Mouse (Mus musculus) layer of hippocampus, adult 11-12 months (tissue): ENCODE measurements around the gene C130079G13Rik.
"Not testable (repeated sequence)": the region's sequence is repeated elsewhere in the genome, so short reads cannot be mapped to it uniquely, and the experiment has no call there.

Experiments
- DNase-seq: peaks from one replicate; pipeline ENCODE4 v3.0.0; 2022; ENCODE audit warnings: low spot score

The C130079G13Rik gene

DNA sequence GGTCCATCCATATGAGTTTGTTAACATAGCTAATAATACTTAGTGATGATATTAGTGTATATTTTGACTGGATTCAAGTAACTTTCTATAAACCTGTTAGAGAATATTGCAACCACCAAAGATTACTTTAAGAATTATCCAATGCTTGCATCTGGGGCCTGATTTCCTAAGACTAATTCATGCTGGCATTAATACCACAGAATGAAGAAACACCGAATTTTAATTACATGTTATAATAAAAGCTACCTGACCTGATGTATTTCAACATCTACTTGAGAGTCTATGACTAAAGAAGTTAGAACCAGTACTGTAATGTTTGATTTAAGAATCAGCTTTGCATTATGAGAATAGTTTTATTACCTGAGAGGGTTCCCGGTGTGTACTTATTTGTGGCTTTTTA, at the start of gene C130079G13Rik:
Gene C130079G13Rik (plus strand): TSS at position 301 of the 400 bp plus-strand sequence.
- no peak for DNase-seq

DNA sequence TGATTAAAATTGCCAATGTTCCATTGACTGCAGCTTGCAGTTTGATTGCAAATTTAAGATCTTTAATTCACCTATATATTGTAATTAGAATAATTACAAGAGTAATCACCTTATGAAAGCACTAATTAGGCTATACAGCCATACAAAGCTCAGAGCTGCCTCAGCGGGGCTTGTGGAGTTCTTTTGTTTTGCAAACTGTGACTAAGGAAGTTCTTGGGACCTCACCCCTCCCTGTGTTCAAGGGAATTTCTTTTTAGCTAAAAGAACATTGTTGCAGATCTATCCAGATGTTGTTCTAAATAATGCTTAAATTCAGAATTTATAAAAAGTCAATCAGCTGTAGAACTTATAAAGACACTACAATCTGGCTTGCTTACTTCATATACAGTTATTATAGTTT, 47.4 kb upstream of the C130079G13Rik start:
- not testable (repeated sequence) for DNase-seq

DNA sequence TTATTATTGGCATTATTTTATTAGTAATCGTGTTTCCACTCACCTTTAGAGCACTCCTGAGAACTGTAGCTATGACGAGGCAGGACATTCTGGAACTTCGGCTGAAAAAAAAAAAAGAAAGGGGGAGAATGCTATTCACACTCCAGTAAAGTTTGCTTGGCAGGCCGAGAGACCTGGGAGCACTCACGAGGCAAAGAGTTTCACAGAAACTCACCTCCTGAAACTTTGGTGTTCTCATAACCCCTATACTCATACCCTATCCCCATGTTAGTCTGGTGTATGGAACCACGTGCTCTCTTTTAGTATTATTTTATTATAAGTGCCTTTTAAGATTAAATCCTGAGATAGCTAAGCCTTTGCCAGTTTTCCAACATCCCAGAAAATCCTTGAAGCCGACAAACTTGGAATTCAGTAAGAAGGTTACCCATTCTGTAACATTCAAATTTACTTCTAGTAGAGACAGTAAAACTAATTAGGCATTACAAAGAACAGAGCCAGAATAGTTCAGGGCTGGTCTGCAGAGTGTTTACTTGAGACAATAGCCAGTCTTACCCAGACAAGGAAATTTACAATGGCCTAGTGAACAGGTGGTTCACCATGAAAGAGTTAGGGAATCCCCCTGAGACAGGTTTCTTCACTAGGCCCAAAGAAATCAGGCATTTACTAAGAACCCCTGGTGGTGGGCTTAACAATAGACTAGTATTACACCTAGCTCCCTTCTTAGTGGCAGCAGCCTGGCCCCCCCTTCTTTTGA, 45.0 kb upstream of the C130079G13Rik start:
- not testable (repeated sequence) for DNase-seq

DNA sequence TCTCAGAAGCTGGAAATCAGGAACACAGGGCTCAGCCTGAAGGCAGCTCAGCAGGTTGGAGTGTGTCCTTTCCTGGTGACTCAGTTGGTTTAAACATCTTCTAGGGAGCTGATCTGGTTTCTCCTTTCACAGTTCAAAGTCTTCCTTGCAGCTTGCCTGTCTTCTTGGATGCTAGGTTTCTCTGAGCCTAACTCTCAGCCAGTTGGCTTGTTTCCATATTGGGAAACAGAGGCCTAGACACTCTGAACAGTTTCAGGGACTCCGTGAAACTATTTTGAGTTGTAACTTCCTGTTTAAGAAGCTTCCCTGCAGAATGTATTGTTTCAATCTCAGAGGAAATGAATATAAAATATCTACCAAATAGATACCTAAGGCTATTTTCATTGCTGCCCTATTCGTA, 31.7 kb upstream of the C130079G13Rik start:
- DNase-seq: no peak

DNA sequence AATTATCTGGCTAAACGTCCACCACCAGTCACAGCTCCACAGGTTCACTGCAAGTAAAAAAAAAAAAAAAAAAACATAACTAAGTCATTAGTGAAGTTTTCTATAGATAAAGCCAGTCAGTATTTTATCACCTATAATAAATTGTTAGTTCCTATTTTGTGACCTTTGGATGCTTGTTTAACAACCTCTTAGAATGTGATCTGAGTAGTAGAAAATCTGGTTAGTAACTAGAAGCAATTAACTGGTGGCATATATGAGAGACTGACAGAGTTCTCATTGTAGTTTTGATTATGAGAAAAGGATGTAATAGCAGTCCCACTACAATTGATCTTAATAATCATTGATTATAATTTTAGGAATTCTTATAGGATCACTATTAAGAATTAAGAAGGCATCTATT, 9.6 kb downstream of the C130079G13Rik start:
- DNase-seq: no peak

DNA sequence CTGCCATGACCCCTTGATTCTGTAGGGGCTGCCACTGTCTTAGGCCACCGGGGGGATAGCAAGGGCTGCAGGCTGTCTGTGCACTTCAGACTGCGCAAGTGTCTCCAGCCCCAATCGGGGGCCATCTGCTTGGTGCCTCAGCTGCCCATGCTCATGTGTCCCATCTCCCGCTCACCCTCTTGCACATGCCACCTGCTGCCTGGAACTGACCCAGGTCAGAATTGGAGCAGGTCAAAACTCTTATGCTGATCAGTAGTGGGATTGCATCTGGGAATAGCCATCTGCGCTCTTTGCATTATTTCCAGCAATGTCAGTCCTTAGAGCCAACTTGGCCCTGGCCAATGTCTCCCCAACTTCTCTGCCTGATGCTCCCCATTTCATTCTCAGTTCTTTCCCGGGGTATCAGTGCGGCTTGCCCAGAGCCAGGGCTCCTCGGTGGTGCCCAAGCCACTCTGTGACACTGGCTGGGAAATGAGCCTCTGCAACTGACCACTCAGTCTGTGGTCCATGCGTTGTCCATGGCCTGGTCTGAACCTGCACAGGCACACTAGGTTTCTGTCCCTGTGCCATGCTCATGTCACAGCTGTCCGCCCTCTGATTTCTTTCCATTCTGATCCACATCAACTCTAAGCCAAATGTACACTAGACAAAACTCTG, 22.4 kb downstream of the C130079G13Rik start:
- DNase-seq: no peak

DNA sequence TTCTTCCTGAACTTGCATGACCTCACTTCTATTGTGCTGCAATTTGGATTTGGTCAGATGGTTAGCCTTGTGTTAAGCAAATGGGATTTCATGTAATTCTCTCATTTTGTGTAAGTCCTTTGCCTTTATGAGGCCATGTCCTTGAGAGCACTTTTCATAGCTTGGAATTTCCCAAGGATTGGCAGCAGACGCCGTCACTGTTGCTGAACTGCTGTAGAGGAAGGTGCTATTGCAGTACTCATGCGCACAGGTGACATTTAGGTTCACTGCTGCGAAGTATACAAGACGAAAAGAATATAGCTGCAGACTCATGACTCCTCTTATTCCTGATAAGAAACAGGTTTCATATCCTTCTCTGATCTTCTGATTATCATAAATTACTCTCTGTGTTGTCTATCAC, 45.9 kb downstream of the C130079G13Rik start:
- DNase-seq: no peak

DNA sequence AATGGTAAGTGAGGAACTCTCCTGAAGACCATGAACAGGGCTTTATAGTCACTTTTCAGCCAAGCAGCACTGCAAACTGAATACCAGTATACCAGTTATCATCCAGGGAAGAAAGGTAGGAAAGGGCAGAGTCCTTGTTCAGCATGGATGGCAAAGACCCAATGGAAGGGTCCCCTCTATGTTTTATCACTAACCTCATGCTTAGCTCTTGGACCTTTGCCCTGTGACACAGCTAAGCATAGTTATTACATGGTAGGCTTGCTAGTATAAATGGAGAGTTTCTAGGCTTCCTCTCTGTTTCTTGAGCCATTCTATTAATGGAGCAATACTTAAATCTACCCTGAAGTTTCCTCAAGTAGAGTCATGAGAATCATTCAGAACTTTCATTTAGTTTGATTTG, 49.6 kb downstream of the C130079G13Rik start:
- DNase-seq: no peak
